Mouse (Mus musculus): ENCODE results near the gene Zfp398. TPM values are rescaled to one million over a fixed set of nuclear protein-coding genes. Genes with fewer than 3 reads are reported as not detected.

Zfp398 gene
- polyA plus RNA-seq (2015; fragmentation: Nextera tagmentation; extraction: Ambion mirVana): 2.8 and 3.8 TPM in 2 replicates

DNA sequence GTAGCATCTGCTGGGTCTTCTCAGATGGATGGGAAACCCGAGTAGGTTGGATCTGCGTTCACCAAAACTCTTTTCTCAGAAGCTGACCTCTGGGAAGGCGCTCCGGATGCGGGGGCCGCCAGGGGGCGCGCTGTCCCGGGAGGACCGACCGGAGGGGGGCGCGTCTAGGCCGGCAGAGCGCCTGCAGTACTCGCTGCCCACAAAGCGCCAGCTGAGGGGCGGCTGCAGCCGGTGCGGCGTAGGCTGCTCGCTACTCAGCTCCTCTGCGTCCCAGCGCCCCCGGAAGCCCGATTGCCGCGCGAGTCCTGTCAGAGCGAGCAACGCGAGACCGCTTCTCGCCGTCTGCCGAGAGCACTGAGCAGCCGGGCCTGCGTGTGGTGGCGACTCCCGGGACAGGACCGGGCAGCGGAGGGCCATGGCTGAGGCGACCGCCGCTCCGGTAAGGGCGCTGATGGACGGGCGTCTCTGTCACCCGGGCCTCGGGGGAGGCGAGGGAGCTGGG lies at the start of gene Zfp398:
Gene Zfp398, plus strand, starts transcription at position 180 of the 502 bp plus-strand sequence.
- H3K4me2 ChIP-seq (replicated peaks; ENCODE audit: low read depth): peak within 1 kb of the TSS; percentile 76
- H3K36me3 ChIP-seq (ENCODE audit: control insufficient read depth, insufficient read depth): no peaks in the 10 kb centered on the region; the same call in 1 of the 2 replicates
- peak; percentile 100 for TF ChIP-seq CTCF (IDR thresholded peaks at IDR 0.05; ENCODE audit: low read depth)
- peak within 1 kb of the TSS; percentile 96 for H3K9ac ChIP-seq (ENCODE audit: low read depth, low read length)
- H3K4me1 ChIP-seq (replicated peaks; ENCODE audit: control insufficient read depth, insufficient read depth, low read length): 0 out of 2 replicates have a peak, but pooled peaks cover 4% of the 10 kb centered on the region
- H3K27ac ChIP-seq (ENCODE audit: low read depth, low read length): peak within 1 kb of the TSS; percentile 96
- no peaks in the 10 kb centered on the region for H3K9me3 ChIP-seq (ENCODE audit: control insufficient read depth)
- H3K4me3 ChIP-seq (ENCODE audit: low read depth, low read length): peak within 1 kb of the TSS; percentile 89
- no peaks in the 10 kb centered on the region for H3K27me3 ChIP-seq (replicated peaks; ENCODE audit: control insufficient read depth, insufficient read depth, low read length)
- WGBS: under 1% methylated on average over 52 of the region's 52 CpGs
- peak; percentile 90 for ATAC-seq

DNA sequence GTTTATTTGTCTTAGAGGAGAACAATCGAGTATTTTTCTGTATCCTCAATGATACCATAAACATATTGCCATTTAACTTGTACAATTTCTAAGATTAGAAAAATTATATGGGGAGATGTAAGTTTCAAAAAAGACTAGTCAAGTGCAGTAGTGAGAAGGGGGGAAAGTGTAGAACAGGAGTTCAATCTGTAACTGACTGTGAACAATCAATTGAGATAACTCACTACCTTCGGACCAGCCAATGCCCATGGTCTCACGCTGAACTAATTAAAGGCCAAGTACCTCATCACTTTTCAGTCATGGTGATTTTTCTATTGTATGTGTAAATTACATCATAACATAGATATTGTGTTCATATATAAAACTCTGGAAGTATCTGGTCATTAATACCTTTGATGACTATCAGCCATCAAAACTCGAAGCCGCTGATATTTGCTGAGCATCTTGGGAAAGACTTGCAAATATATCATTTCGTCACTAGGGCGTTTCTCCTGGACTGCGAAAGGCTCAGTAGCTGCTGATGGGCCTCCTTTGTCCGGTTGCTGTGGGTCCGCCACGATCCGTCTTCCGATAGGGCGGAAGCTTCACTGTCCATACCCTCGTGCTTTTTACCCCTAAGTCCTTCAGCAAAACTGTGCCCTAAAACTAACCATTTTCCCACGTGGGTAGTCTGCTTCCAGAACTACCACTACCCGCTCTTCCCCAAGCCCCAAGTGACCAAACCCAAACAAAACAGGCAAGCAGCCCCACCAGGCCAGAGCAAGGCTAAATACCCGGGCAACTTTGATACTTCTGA lies 47.3 kb upstream of the Zfp398 start:
- Histone ChIP-seq H3K4me3 (ENCODE audit: low read depth, low read length) (peak overlapping the region; percentile 32), H3K9ac (ENCODE audit: low read depth, low read length) (peak overlapping the region; percentile 19), H3K9me3 (ENCODE audit: control insufficient read depth) (no peaks in the 10 kb centered on the region), H3K4me1 (replicated peaks; ENCODE audit: control insufficient read depth, insufficient read depth, low read length) (peaks cover 7% of the 10 kb centered on the region; the same call in 1 of the 2 replicates), H3K36me3 (ENCODE audit: control insufficient read depth, insufficient read depth) (no peaks in the 10 kb centered on the region), H3K4me2 (replicated peaks; ENCODE audit: low read depth) (peak overlapping the region; percentile 72), H3K27me3 (replicated peaks; ENCODE audit: control insufficient read depth, insufficient read depth, low read length) (no peaks in the 10 kb centered on the region), H3K27ac (ENCODE audit: low read depth, low read length) (peak overlapping the region; percentile 86)
- TF ChIP-seq CTCF (IDR thresholded peaks at IDR 0.05; ENCODE audit: low read depth): peak; percentile 14; the same call in 1 of the 2 replicates
- ATAC-seq: peak; percentile 84
- under 1% methylated on average over 18 of the region's 18 CpGs for WGBS

DNA sequence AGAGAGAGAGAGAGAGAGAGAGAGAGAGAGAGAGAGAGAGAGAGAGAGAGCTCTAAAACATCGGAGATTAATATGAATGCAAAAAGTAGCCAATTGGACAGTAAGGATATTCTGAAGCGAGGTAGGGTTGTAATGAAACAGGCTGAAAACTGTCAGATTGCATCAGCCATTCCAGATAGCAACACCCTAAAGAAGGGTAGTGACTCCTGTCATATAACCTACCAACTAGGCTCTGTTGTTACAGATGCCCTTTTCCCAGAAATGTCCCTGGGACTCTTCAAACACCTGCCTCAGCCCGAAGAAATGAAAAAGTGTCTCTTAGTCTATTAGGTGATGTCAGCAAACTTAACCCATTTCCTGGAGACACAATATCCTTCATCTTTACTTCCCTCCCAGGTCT lies 46.6 kb upstream of the Zfp398 start:
- Histone ChIP-seq H3K4me2 (replicated peaks; ENCODE audit: low read depth) (peak overlapping the region; percentile 72), H3K9ac (ENCODE audit: low read depth, low read length) (peak overlapping the region; percentile 19), H3K27me3 (replicated peaks; ENCODE audit: control insufficient read depth, insufficient read depth, low read length) (no peaks in the 10 kb centered on the region), H3K36me3 (ENCODE audit: control insufficient read depth, insufficient read depth) (no peaks in the 10 kb centered on the region), H3K4me1 (replicated peaks; ENCODE audit: control insufficient read depth, insufficient read depth, low read length) (peaks cover 7% of the 10 kb centered on the region; the same call in 1 of the 2 replicates), H3K4me3 (ENCODE audit: low read depth, low read length) (peak overlapping the region; percentile 32), H3K27ac (ENCODE audit: low read depth, low read length) (peak overlapping the region; percentile 86), H3K9me3 (ENCODE audit: control insufficient read depth) (no peaks in the 10 kb centered on the region)
- WGBS: 9% methylated on average over 3 of the region's 3 CpGs
- no peak for ATAC-seq
- TF ChIP-seq CTCF (IDR thresholded peaks at IDR 0.05; ENCODE audit: low read depth): no peak

DNA sequence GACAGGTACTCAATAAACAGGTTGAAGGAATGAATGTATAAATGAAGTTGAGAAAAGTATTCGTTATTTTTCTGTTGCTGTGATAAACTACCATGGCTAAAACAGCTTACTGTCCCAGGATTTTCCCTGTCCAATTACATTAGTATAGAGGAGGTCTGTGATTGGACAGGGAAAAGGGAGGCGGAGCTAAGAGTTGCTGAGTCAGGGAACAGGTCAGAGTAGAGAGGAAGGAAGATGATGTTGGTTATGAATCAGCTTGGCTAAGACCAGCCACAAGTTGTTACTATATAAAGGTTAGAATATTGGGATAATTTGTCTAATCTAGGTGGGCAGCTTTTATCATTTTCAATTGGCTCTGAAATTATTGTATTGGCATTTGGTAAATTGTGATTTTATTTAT lies 44.7 kb upstream of the Zfp398 start:
- Histone ChIP-seq H3K9me3 (ENCODE audit: control insufficient read depth) (no peaks in the 10 kb centered on the region), H3K9ac (ENCODE audit: low read depth, low read length) (no peak overlapping the region), H3K4me2 (replicated peaks; ENCODE audit: low read depth) (no peak overlapping the region), H3K36me3 (ENCODE audit: control insufficient read depth, insufficient read depth) (peaks cover 11% of the 10 kb centered on the region; the same call in 1 of the 2 replicates), H3K27me3 (replicated peaks; ENCODE audit: control insufficient read depth, insufficient read depth, low read length) (no peaks in the 10 kb centered on the region), H3K27ac (ENCODE audit: low read depth, low read length) (no peak overlapping the region), H3K4me1 (replicated peaks; ENCODE audit: control insufficient read depth, insufficient read depth, low read length) (peaks cover 7% of the 10 kb centered on the region; the same call in 1 of the 2 replicates), H3K4me3 (ENCODE audit: low read depth, low read length) (no peak overlapping the region)
- no peak for TF ChIP-seq CTCF (IDR thresholded peaks at IDR 0.05; ENCODE audit: low read depth)
- peak; percentile 64; the same call in 1 of the 2 replicates for ATAC-seq
- 48% methylated on average over 2 of the region's 2 CpGs for WGBS

DNA sequence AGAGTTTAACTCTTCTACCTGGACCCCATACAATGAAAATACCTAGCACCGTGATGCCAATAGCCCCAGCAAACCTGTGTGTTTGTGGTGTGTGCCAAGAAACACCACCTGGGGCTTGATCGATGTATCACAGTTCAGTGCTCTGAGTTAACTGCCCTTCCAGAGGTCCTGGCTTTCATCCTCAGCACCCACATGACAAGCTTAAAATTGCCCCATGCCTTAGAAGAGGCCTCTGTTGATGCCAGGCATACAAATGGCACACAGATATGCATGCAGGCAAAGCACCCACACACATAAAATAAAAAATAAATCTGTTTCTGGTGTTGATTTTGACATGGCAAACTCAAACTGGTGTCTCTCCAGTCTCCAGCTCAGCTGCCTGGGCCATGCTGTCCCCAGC lies 42.9 kb upstream of the Zfp398 start:
- no peak for ATAC-seq
- no peak overlapping the region for H3K4me2 ChIP-seq (replicated peaks; ENCODE audit: low read depth)
- H3K27ac ChIP-seq (ENCODE audit: low read depth, low read length): no peak overlapping the region
- no peak overlapping the region for H3K4me3 ChIP-seq (ENCODE audit: low read depth, low read length)
- peaks cover 7% of the 10 kb centered on the region; the same call in 1 of the 2 replicates for H3K4me1 ChIP-seq (replicated peaks; ENCODE audit: control insufficient read depth, insufficient read depth, low read length)
- WGBS: 94% methylated on average over 2 of the region's 2 CpGs
- H3K27me3 ChIP-seq (replicated peaks; ENCODE audit: control insufficient read depth, insufficient read depth, low read length): no peaks in the 10 kb centered on the region
- no peak overlapping the region for H3K9ac ChIP-seq (ENCODE audit: low read depth, low read length)
- no peak for TF ChIP-seq CTCF (IDR thresholded peaks at IDR 0.05; ENCODE audit: low read depth)
- H3K36me3 ChIP-seq (ENCODE audit: control insufficient read depth, insufficient read depth): peaks cover 26% of the 10 kb centered on the region
- no peaks in the 10 kb centered on the region for H3K9me3 ChIP-seq (ENCODE audit: control insufficient read depth)

DNA sequence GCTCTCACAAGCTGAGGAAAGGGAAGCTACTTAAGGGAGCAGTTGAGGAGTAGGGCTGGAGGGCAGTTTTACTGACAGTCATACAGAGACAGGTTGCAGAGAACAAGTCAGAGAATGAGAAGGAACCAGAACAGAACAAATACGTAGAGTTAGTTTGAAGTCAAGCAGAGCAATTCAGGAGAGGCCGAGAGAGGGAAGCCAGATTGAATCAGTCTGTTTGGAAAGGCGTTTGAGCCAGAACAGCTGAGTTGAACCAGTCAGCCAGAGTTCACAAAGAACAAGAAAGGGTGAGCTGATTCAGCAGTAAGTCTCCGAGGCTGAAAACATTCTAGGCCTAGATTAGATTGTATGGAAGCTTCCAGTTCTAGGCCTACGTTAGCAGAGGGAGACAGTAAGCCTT lies 42.2 kb upstream of the Zfp398 start:
- Histone ChIP-seq H3K27ac (ENCODE audit: low read depth, low read length) (no peak overlapping the region), H3K9ac (ENCODE audit: low read depth, low read length) (no peak overlapping the region), H3K36me3 (ENCODE audit: control insufficient read depth, insufficient read depth) (peaks cover 33% of the 10 kb centered on the region), H3K27me3 (replicated peaks; ENCODE audit: control insufficient read depth, insufficient read depth, low read length) (no peaks in the 10 kb centered on the region), H3K4me3 (ENCODE audit: low read depth, low read length) (no peak overlapping the region), H3K9me3 (ENCODE audit: control insufficient read depth) (no peaks in the 10 kb centered on the region), H3K4me1 (replicated peaks; ENCODE audit: control insufficient read depth, insufficient read depth, low read length) (peaks cover 7% of the 10 kb centered on the region; the same call in 1 of the 2 replicates), H3K4me2 (replicated peaks; ENCODE audit: low read depth) (no peak overlapping the region)
- no peak for TF ChIP-seq CTCF (IDR thresholded peaks at IDR 0.05; ENCODE audit: low read depth)
- WGBS: 34% methylated on average over 5 of the region's 5 CpGs
- ATAC-seq: no peak
